Mouse (Mus musculus) small intestine, adult 2 months (tissue): ENCODE measurements around the gene Capns2. TPM values are rescaled to one million over a fixed set of nuclear protein-coding genes. Genes with fewer than 3 reads are reported as not detected.

ENCODE experiments used
- H3K27ac ChIP-seq: fragments of 200-500 bp; 2 replicates; pipeline ENCODE4 v1.5.1; 2012; ENCODE audit warnings: low read depth, low read length, control low read depth, inconsistent platforms; ENCODE audit not compliant: insufficient read depth
- H3K27me3 ChIP-seq: fragments of 200-500 bp; 2 replicates; pipeline ENCODE4 v1.6.1; 2012; ENCODE audit warnings: mild to moderate bottlenecking, moderate library complexity, low read length, inconsistent platforms; ENCODE audit not compliant: control insufficient read depth, insufficient read depth
- H3K36me3 ChIP-seq: fragments of 200-500 bp; 2 replicates; pipeline ENCODE4 v1.6.1; 2012; ENCODE audit warnings: mild to moderate bottlenecking, low read length, control low read depth, inconsistent platforms; ENCODE audit not compliant: control insufficient read depth, insufficient read depth
- H3K4me1 ChIP-seq: fragments of 200-500 bp; 2 replicates; pipeline ENCODE4 v1.6.1; 2012; ENCODE audit warnings: low read length, inconsistent platforms, mixed read lengths; ENCODE audit not compliant: control insufficient read depth, insufficient read depth, insufficient read length
- H3K4me3 ChIP-seq: fragments of 200-500 bp; 2 replicates; pipeline ENCODE4 v1.5.1; 2012; ENCODE audit warnings: low read depth, mild to moderate bottlenecking, control low read depth, inconsistent platforms, low read length, moderate library complexity
- CTCF ChIP-seq: fragments of 200-500 bp; IDR thresholded peaks from 2 replicates; pipeline ENCODE4 v1.5.1; 2012; ENCODE audit warnings: low read depth, mild to moderate bottlenecking, control low read depth, inconsistent platforms, low read length, moderate library complexity, mixed read lengths; ENCODE audit not compliant: insufficient replicate concordance, insufficient read length; ENCODE audit errors: extremely low read depth
- POLR2A ChIP-seq: fragments of 200-500 bp; IDR thresholded peaks from 2 replicates; pipeline ENCODE4 v1.6.1; 2012; ENCODE audit warnings: low read depth, mild to moderate bottlenecking, control low read depth, inconsistent platforms, low read length, moderate library complexity
- WGBS: fragments of 180-500 bp; shearing (Covaris S2); methylation state at CpG from one replicate; pipeline ENCODE4 v1.1.7; 2018; 5-methylcytosine and 5-hydroxymethylcytosine counted together
- polyA plus RNA-seq: library from polyadenylated mRNA; depleted of rRNA; stranded (reverse); fragments of >200 nt; gene quantifications from 2 replicates; pipeline ENCODE4 v1.2.3, GENCODE M21; 2012

Gene Capns2
- polyA plus RNA-seq, 1 experiment: not detected

DNA sequence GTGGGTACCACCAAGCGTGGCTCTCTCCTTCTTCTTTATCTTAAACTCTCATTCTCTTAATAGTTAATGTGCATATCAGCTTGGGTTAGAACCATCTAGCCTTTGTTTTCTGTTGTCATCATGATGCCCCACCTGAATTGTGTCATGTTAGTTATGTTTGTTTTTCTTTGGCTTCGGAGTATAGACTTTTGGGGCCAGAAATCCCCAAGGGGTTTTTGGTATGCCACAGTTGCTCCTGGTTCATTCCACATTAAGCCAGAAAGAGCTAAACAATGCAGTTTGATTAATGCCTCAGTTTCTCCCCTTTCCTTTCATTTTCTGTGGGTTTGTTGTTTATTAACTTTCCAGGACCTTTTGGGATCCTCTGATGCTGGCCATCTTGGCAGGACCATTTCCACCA, 7.2 kb downstream of the Capns2 start:
- H3K27ac ChIP-seq: no peak overlapping the region
- H3K4me3 ChIP-seq: no peak overlapping the region
- no peaks in the 10 kb centered on the region for H3K36me3 ChIP-seq
- 82% methylated on average over 2 of the region's 2 CpGs for WGBS
- H3K4me1 ChIP-seq: no peaks in the 10 kb centered on the region
- TF ChIP-seq POLR2A (no peak), CTCF (no peak)
- no peaks in the 10 kb centered on the region for H3K27me3 ChIP-seq

DNA sequence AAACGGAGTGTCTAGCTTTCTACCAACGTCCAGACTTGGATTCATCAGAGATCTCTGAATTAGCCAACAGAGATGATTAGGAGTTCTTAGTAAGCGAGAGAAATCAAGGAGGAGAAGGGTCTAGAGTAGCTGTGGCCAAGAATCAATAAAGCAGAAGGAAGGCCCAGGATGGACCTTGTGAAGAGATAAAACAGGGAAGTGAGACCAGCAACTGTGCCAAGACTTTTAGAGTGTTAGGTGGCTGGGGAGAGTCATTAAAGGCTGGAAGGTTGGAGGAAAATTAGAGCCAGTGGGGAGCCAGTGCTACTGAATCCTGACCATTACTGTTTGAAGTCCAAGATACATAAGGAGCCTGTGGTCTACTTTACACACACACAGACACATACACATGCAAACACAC, 10.3 kb downstream of the Capns2 start:
- H3K4me3 ChIP-seq: no peak overlapping the region
- no peaks in the 10 kb centered on the region for H3K36me3 ChIP-seq
- no peak overlapping the region for H3K27ac ChIP-seq
- H3K4me1 ChIP-seq: no peaks in the 10 kb centered on the region
- no peak for TF ChIP-seq POLR2A
- no peak for TF ChIP-seq CTCF
- H3K27me3 ChIP-seq: no peaks in the 10 kb centered on the region
- WGBS: 84% methylated on average over 3 of the region's 3 CpGs

DNA sequence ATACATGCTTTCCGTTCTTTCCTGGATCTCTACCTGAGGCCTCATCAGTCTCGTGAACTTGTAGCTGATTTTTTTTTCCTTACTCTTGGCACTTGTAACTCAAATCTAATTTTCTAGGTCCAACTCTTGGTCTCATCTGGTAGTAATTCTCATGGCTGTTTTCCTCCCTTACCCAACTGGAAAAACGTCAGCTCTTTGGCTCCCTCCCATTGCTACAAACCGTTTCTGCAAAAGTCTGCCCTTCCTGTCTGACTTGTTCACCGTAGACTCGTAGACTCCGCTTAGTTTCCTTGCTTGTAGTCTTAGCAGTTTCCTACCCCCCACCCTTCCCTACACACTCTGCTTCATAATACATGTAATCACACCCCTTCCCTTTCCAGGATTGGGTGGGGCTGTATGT, 12.2 kb downstream of the Capns2 start:
- Histone ChIP-seq H3K27ac (no peak overlapping the region), H3K4me3 (no peak overlapping the region), H3K36me3 (no peaks in the 10 kb centered on the region), H3K27me3 (no peaks in the 10 kb centered on the region), H3K4me1 (no peaks in the 10 kb centered on the region)
- TF ChIP-seq POLR2A (no peak), CTCF (no peak)
- 84% methylated on average over 7 of the region's 7 CpGs for WGBS

DNA sequence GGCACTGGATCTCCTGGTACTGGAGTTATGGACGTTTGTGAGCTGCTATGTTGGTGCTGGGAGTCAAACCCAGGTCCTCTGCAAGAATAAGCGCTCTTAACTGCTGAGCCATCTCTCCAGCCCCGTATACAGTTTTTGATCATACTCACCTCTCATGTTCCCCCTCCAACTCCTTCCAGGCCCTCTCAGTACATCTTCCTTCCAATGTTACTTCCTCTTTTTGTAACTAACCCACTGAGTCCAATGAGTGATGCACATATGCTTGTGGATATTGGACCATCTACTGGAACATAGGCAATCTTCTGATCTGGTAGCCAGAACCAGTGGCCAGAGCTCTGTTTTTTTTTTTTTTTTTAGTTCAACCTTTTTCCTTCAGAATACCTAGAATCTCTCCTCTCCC, 14.9 kb downstream of the Capns2 start:
- no peak overlapping the region for H3K27ac ChIP-seq

DNA sequence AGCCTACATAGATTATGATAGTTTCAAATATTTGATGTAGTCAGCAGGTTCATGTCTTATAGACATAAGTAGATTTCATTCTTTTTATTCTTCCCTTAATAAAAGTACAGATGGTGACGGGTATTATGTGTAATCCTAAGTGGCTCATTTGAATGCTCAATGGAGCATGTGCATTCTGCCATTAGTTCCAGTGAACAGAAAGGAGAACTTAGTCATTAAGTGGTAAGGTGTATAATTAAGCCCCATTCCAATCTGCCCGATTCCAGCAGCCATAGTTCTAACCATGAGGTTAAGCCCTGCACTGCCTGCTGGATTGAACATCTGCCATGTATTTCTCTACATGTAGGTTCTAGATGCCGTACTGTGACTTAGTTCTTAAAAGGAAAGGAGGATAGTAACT, 20.6 kb downstream of the Capns2 start:
- H3K4me1 ChIP-seq: no peaks in the 10 kb centered on the region
- no peak overlapping the region for H3K4me3 ChIP-seq
- TF ChIP-seq POLR2A: no peak
- TF ChIP-seq CTCF: no peak
- H3K36me3 ChIP-seq: no peaks in the 10 kb centered on the region
- H3K27me3 ChIP-seq: no peaks in the 10 kb centered on the region
- no peak overlapping the region for H3K27ac ChIP-seq
- WGBS: 88% methylated on average over 3 of the region's 3 CpGs

More for the DNA sequence above, 14.9 kb downstream of the Capns2 start:
- no peak for TF ChIP-seq POLR2A
- TF ChIP-seq CTCF: no peak
- 70% methylated on average over 3 of the region's 3 CpGs for WGBS
- no peaks in the 10 kb centered on the region for H3K36me3 ChIP-seq
- no peaks in the 10 kb centered on the region for H3K27me3 ChIP-seq
- H3K4me1 ChIP-seq: no peaks in the 10 kb centered on the region
- H3K4me3 ChIP-seq: no peak overlapping the region

DNA sequence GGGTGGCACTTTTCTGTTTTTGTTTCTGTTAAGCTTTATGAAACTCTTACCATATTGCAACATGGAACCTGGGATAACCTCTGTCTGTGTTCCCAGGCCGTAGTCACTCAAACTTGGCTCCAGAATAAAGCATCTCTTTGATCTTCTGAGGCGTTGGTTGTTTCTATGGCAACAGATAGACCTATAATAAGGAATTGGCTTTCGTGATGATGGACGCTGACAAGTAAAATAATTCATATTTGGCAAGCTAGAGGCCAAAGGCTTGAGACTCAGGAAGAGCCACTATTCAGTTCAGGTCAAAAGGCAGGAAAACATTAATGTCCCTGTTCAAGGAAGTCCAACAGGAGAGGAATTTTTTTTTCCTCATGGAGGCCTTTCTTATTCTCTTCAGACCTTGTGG, 27.8 kb downstream of the Capns2 start:
- WGBS: 33% methylated on average over 4 of the region's 4 CpGs
- TF ChIP-seq POLR2A: no peak
- TF ChIP-seq CTCF: no peak
- H3K36me3 ChIP-seq: no peaks in the 10 kb centered on the region

DNA sequence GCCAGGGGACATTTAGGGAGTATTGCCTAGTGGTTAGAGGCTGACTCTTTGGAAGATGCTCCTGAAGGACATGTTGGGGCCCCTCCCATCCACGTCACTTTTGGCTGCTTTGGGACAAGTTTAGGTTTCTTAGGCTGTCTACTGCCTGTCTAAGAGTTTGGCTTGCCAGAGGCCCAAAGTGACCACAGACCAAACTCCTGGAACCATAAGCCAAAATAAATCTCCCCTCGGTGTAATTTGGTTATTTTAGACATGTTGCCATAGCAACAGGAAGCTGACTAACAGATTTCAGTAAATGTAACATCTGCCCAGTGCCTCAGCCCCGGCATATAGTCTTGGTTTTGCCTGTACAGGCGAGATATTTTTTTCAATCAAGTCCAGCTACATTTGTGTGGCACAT, 36.8 kb downstream of the Capns2 start:
- 63% methylated on average over 4 of the region's 4 CpGs for WGBS
- H3K4me1 ChIP-seq: no peaks in the 10 kb centered on the region
- no peaks in the 10 kb centered on the region for H3K27me3 ChIP-seq
- H3K27ac ChIP-seq: no peak overlapping the region
- H3K36me3 ChIP-seq: no peaks in the 10 kb centered on the region
- no peak for TF ChIP-seq POLR2A
- TF ChIP-seq CTCF: no peak
- H3K4me3 ChIP-seq: no peak overlapping the region

More for the DNA sequence above, 27.8 kb downstream of the Capns2 start:
- H3K4me3 ChIP-seq: no peak overlapping the region
- no peaks in the 10 kb centered on the region for H3K27me3 ChIP-seq
- H3K27ac ChIP-seq: no peak overlapping the region
- no peaks in the 10 kb centered on the region for H3K4me1 ChIP-seq

DNA sequence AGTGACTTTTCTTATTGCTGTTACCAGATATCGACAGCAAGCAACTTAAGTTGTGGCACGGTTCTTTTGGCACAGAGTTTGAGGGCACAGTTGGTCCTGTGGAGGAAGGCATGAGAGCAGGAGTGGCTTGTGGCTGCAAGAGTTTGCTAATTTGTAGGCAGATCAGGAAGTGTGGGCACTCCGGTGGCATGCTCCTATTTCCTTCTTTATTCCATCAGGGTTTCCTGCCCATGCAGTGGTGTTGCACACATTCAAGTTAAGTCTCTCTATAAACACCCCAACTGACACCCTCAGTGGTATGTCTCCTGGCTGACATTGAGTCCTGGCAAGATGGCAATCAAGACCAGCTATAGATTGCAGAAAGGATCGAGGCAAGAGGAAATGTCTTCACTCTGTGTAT, 47.9 kb downstream of the Capns2 start:
- H3K4me3 ChIP-seq: no peak overlapping the region
- TF ChIP-seq CTCF (no peak), POLR2A (no peak)
- no peak overlapping the region for H3K27ac ChIP-seq
- H3K27me3 ChIP-seq: no peaks in the 10 kb centered on the region
- WGBS: 70% methylated on average over 4 of the region's 4 CpGs
- H3K4me1 ChIP-seq: no peaks in the 10 kb centered on the region
- no peaks in the 10 kb centered on the region for H3K36me3 ChIP-seq
